Mouse (Mus musculus): Measurements from ENCODE around the gene Hmgn2.

- no peak for TF ChIP-seq CEBPB (IDR thresholded peaks at IDR 0.05; ENCODE audit: insufficient read depth, poor library complexity, severe bottlenecking)
- no peak for TF ChIP-seq POLR2A (IDR thresholded peaks at IDR 0.05; ENCODE audit: insufficient read length, low read depth)
- no peak for TF ChIP-seq E2F4 (IDR thresholded peaks at IDR 0.05; ENCODE audit: insufficient read depth)
- no peak for TF ChIP-seq MAX (IDR thresholded peaks at IDR 0.05; ENCODE audit: low read depth)
- no peak for TF ChIP-seq TCF3 (IDR thresholded peaks at IDR 0.05; ENCODE audit: insufficient read length, low read depth)
- TF ChIP-seq POLR2AphosphoS2 (IDR thresholded peaks at IDR 0.05; ENCODE audit: insufficient read length, low read depth): no peak
- TF ChIP-seq MYOG (IDR thresholded peaks at IDR 0.05; ENCODE audit: control insufficient read depth in 1 of 3, insufficient read depth in 1 of 3, insufficient read length in 2 of 3, low read depth in 2 of 3): no peak
- TF ChIP-seq MYOD1 (IDR thresholded peaks at IDR 0.05; ENCODE audit: control insufficient read depth in 1 of 3, insufficient read length in 2 of 3, low read depth in 2 of 3): no peak
Measured at GRCm38 (mm10) chr4:133970876-133971275, 2.4 kb upstream of the Hmgn2 start.
